Mouse (Mus musculus): Measurements from ENCODE around the gene Tas2r134.

Tas2r134 gene

DNA sequence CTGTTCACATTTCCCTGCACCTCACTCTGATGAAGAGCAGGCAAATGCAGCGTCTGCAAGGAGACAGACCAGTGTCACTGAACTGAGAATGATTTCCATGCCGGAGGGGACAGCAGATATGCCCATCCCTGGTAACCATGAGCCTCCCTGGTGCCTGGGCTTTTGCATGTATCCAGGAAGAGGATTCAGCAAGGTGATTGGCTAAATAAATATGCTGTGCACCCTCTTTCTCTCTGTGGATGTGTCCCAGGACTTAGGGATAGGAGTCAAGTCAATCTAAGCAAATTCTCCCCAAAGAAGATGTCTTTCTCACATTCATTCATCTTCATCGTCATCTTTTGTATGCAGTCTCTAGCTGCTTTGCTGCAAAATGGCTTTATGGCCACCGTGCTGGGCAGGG is at the start of gene Tas2r134:
Gene Tas2r134 (plus strand): TSS at position 301 of the 400 bp plus-strand sequence.
- no peak for DNase-seq (ENCODE audit: low spot score)

DNA sequence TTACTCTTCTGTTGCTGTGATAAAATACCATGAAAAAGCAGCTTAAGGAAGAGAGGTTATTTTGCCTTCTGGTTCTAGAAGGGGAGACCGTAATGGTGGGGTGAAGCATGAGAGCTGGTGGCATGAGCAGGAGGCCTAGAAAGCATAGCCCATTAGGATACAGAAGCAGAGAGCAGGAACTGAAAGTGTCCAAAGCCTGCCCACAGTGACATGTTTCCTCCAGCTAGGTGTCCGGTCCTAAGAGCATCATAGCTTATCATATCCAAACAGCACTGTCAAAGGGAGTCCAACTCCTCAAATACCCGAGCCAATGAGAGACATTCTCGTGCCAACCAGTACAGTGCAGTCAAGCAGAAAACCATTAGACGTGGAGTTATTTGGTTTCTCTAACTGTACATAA is 47.5 kb upstream of the Tas2r134 start:
- DNase-seq (ENCODE audit: low spot score): no peak

DNA sequence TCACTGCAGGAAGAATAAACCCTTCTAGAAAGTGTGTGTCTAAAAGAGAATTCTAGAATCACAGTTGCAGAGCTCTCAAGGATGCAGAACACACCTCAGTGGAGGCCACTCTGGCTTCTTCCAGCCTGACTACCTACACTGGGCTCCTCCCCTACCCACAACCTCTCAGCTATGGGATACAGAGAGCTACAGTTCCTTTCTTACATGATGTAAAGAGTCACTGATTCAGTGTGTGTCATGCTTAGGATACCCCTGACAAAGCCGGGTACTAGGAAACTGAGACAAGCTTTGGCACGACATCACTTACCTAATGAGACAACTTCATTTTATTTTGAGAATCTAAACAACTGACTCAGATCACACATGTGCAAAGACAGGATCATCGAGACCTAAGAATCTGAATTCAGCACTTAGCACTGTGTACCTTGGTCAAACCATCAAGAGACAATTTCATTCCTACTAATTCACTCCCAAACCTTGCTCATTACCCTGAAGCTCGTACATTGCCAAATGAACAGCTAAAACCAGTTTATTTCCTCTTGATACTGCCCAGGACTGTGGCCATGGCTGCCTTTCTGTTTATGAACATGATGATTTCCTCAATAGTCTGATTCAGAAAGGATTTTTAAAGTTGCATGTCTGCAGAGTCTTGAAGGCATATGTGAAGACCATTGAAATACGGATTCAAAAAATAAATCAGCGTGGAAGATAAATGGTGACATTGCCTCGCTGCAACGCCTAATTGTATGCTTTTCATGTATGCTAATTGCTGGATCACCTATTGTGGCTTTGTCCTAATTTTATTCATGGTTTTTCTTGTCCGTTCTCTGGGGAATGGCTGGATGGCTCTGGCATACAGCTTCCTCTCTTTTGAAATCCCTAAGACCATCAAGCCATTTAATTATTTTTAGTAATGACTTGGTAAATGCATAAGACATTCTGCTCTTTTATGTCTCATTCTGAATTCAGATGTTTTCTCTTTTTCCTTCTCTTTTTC is 43.0 kb upstream of the Tas2r134 start:
- no peak for DNase-seq (ENCODE audit: low spot score)

DNA sequence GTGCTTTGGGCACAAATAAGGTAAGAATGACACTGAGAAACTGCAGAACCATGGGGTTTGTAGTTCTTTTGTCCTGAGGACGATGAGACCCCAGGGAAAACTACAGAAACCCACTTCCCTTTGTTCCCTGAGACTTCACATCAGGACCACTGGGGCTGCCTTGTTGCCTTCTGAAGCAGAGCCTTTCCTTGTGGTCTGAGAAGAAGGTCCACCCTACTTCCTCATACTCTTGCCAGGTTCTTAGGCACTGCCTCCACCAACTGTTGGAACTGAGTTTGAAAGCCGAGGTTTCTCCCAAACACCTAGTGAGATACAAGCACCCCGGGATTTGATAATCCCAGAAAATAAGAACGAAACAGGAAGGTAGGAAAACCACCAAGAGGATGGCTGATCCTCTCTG is 39.0 kb upstream of the Tas2r134 start:
- no peak for DNase-seq (ENCODE audit: low spot score)

DNA sequence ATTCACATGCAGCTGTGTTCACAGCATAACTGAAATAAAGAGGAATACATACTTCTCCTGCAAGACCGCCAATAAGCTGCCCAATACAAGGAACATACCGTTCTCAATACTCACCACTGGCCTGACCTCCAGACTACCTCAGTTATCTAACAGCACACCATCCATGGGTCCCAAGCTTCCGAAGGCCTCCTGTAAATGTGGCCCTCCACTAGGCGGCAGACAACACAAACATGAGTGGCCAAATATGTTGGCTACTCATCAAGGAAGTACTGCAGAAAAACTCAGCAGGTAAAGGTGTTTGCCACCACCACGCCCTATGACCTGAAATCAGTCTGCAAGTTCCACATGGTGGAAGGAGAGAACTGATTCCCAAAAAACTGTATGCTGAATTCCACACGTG is 38.4 kb upstream of the Tas2r134 start:
- no peak for DNase-seq (ENCODE audit: low spot score)

DNA sequence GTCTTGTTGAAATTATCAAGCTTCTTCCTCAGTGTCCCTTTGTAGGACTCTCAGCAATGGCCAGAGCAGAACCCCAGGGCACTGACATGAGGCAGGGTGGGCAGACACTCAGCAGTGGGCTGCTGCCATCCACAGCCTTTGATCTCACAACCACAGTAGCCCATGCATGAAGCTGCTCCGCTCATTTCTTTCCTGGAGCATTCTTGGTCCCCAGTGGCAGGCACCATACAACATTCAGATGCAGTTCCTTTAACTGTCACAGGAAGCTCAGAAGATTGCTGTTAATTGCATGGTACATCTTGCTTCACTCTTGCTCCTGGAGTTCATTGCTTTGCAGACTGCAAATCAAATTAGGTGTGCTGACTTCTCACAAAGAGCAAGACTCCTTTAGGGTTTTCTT is 37.7 kb upstream of the Tas2r134 start:
- DNase-seq (ENCODE audit: low spot score): no peak

DNA sequence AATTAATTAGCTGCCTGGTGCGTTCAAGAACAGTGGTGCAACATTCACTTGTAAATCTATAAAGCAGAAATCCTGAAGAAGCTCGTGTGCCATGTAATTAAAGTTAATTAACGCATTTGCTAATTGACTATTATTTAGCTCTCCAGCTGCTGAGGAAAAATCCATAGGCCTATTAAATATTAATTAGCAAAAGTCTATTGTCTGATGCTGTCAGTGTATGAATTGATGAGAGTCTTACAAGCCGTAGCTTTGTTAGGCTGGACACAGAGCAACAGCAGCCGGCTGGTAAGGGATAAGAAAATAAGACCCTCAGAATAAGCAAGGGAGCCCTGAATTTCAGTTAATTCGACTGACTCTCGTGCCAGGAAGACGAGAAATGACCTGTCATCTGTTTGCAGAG is 37.0 kb upstream of the Tas2r134 start:
- no peak for DNase-seq (ENCODE audit: low spot score)

DNA sequence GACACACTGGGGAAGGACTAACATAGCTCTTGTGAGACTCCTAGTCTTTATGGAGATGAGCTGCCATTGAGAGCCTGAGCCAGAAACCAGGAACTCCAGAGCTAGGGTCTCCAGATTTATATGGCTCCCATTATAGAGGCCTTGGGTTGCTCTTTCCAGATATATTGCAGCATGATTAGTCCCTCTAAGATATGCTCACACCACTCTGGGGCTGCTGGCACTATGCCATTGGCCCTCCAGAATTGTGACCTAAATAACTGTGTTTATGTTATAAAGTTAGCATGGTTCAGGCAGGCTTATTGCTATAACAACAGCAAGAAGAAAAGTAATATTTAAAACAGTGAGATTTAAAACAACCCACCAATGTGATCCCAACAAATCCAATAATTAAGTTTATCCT is 35.2 kb upstream of the Tas2r134 start:
- no peak for DNase-seq (ENCODE audit: low spot score)

DNA sequence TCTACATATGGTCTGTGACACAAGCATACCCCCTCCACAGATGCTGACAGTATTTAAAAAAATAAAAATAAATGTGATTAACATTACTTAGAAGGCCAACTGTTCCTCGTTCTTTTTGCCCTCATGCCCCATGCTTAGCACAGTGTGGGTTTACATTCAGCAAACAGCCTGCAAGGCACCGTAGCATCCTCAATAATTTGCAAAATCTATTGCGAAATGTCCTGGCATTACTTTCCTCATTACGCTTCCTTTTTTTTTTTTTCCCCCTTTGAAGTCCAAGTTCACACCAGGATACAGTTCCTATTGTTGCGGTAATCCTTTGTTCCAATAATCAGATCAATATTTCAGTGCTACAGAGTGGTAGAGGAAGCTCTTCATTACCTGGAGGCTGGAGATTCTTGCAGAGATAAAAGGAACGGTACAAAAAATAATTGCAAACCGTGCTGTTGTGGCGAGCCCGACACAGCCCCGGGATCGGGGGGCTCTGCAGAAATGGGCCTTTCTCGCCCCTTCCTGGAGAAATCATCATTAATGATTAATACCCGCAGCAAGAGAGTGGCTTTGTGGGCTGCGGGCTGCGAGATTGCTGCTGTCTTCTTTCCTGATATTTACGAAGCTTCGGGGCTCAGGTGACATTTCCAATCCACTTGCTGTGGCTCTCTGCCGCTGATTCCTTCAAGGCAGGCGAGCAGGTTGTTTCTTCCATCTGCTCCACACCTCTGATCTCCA is 27.7 kb upstream of the Tas2r134 start:
- no peak for DNase-seq (ENCODE audit: low spot score)

DNA sequence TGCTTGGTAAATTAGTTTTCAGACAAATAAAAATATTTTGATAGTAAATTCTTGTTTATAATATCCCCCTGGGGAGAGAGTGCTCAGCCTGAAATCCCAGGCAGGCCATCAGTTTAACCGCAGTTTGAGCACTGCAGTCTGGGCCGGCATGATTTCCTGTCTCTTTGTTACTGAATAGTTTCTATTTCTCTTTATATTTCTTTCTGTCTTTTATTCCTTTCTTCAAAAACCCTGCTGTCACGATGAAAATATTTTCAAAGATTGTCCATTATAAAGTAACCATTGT is 27.2 kb upstream of the Tas2r134 start:
- DNase-seq (ENCODE audit: low spot score): no peak

DNA sequence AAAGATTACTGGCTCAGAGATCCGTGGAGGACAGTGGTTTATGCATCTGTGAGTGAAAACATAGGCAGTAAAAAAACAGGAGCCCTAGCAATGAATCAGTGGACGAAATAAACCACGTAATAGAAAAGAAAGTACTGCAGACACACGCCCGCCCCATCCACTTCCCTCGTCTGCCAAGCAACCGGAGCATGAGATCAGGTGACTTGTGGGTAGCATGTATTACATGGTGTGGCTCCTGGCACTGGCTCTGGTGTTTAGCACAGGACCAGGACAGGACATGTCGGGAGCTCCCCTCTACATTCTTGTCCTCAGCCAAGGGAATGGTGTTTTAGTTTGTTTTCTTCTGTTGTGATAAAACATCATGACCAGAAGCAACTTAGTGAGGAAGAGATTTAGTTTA is 26.4 kb upstream of the Tas2r134 start:
- DNase-seq (ENCODE audit: low spot score): no peak

DNA sequence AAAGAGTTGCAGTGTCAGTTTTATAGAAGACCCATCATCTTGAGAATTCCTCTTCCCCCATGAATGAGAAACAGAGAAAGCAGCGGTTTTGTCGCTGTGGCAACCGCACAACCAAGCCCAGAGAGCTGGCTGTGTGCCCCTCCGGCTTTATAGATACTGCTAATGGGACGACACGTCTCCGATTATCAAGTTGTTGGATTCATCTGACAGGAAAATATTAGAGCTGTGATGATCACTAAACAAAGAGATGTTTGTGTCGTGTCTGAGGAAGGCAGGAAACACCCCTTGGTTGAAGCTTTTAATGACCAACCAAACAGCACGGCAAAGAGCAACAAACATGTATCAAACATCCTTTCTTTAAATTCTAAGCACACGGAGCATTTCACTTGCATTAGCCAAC is 17.0 kb upstream of the Tas2r134 start:
- no peak for DNase-seq (ENCODE audit: low spot score)

DNA sequence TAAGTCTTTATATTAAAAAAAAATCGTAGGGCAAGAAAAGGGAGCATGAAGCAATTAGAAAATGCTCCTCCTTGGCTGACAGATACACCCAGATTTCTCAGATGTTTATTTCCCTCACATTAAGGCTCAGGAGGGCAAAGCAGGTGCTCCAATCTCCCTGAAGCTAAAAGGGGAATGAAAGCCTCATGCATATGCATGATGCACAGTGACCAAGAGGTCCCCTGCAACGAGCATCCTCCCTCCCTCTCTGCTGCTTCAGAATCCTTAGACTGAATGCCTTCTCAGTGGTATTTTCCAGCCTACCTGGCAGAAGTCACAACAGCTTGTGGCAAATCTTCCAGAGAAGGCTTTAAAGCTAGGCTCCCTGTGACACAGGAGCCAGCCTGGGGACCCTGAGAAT is 16.4 kb upstream of the Tas2r134 start:
- DNase-seq (ENCODE audit: low spot score): no peak

DNA sequence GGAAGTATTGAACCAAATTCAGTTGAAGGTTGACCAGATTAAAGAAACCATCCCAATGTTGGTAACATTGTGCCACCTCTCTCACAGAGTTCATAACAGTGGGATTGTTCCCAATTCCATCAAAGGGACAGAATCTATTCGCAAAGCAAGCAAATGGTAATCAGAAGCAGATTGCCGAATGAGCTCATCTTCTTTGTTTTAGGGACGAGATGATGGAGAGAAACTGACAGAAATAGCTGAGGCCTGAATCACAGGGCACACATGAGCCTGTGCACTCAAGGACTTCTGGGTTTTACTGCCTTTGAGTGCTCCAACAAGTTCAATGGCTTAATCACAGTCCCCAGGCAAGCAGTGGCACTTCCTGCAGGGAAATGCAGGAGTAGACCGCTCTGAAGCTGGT is 13.6 kb upstream of the Tas2r134 start:
- DNase-seq (ENCODE audit: low spot score): no peak

DNA sequence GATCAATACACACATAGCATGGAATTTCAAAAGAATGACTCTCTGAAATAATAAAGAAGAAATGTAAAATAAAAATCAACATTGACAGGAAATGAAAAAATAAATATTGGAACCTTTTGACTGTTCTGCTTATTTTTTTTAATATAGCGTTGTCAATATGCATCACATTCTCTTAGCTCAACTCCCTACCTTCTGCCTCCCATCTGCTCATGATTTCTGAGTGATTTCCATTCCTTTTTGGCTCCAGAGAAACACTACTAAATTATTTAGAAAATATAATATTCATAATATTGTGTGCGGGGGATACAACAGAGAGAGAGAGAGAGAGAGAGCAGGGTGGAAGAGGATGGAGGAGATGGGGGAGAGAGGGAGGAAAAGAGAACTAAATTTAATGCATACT is 5.4 kb upstream of the Tas2r134 start:
- DNase-seq (ENCODE audit: low spot score): no peak

DNA sequence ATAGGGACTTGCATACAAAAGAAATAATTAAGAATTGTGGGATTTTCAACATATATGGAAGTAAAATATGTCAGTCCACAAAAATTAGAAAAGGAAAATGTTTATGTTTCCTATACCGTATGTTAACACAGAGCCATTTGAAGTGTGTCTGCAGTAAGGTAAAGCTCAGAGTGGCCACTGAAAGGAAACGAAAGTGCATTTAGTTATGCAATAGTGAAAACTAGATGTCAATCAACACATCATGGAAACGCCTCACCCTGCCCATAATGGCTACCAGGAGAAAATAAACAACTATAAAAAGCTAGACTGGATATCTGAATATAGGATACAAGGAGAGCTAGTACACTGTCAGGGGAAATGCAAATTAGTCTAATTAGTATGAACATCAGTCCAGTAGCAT is 1.3 kb upstream of the Tas2r134 start:
- no peak for DNase-seq (ENCODE audit: low spot score)

DNA sequence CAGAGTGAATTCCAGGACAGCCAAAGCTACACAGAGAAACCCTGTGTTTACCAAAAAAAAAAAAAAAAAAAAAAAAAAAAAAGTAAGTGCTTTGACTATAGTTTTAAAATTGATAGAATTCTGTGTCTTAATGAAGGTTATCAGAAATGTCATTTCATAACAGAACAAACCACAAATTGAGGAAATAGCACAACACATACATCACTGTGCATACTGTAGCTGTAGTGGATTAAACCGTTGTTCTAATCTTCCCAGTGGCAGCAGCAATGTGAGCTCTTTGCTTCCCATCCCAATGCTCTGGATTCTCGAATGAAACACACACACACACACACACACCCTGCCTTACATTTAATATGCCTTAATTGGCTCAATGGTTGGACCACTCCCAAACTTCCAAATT is 4.1 kb downstream of the Tas2r134 start:
- no peak for DNase-seq (ENCODE audit: low spot score)

DNA sequence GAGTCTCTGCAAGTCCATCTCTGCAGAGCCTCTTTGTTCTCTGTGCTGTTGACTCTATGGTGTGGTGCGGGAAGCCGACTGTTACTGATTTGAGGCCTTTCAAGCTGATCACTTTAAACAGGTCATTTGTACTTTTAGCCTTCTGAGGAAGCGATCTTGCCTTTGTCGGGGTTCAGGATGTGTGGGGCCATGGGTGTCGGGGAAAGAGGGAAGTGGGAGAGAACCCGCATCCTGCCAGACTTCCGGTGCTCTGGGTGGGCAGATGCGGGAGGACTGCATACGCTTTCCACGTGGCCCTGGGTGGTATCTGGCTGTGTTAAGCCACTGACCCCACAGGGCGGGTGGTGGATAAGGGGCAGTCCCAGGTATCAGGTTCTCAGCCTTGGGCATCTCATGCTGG is 10.4 kb downstream of the Tas2r134 start:
- no peak for DNase-seq (ENCODE audit: low spot score)

DNA sequence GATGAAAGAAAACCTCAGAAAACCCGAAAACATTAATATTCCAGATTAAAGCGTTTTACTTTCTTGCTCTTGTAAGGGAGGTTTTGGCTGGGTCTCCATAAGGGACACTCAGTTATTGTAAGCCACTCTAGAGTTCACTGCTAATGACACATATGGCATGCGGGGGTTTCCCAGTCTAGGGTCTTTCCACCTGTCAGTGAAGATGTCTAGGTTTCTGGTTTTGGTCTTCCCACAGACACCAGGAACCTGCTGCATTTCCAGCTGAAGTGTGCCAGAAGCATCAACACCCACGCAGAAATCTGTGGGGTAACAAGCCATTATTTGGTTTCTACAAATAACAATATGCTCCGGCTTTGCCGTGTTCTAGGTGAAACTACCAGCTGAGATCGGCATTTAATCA is 14.3 kb downstream of the Tas2r134 start:
- no peak for DNase-seq (ENCODE audit: low spot score)

DNA sequence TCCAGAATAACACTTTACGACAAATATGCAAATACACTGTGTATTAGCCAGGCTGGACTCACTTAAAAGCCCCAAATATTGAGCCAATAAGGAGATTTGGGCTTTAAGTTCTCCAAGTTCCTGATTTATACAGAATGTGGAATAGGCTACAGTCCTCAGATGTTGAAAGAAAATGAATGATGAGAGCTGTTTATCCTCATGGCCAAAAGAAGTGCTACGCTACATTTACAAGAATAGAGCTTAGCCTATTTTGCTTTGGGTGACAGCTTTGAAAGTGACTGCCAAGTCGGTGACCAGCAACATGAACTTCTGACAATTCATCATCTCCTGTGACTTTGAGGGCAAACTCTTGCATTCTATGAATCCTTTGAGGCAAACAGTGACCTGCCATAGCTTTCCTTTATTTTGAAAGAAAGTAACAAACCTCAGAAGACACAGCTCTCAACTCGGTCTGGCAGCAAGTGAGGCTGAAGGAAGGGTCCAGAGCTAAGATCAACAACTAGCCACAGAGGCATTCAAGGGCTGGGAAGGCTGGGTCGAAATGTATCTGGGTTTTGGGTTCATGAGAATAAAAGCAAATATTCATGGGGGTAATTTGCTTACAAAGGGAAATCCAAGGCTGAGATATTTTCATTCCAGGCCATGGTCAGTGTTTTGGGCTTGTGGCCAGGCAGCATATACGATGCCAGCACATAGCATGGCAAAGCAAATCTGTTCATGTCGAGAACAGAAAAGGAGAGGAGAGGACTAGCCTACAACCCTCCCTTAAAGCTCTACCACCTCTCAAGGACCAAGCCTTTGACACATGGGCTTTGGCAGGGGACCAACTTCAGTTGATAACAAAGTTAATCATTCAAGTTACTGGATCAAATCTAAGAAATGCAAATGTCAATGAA is 16.2 kb downstream of the Tas2r134 start:
- DNase-seq (ENCODE audit: low spot score): peak; percentile 8

DNA sequence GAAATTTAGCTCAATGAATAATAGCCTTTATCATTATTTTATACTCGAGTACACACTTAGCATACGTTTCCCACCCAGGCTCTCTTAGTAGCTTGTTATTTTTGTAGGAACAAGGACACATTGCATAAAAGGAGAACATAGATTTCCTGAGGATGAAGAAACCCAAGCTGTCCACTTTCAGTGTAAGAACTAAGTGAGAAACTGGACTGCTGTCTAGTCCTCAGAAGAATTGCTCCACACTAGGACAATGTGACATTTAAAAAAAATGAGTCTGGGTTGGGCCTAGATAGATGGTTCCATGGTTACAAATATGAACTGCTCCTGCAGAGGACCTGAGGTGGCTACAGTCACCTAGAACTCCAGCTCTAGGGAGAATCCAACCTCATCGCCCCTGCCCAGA is 20.7 kb downstream of the Tas2r134 start:
- no peak for DNase-seq (ENCODE audit: low spot score)

DNA sequence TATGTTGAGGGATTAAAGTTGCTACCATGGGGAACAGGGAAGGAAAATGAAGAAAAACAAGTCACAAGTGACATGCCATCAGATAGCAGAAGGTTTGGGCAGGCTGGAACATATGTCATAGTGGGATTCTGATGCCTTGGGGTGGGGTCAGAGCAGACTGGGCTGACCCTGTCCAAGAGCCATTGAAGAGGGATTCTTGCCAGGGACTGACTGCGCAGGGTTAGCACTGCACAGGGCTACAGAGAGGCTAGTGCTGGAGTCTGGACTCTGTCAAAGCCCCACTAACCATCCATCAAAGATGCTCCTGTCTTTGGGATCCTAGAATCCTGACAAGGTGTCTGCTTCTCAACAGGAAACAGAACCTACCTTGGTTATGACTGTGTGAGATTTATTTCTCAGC is 22.6 kb downstream of the Tas2r134 start:
- no peak for DNase-seq (ENCODE audit: low spot score)

DNA sequence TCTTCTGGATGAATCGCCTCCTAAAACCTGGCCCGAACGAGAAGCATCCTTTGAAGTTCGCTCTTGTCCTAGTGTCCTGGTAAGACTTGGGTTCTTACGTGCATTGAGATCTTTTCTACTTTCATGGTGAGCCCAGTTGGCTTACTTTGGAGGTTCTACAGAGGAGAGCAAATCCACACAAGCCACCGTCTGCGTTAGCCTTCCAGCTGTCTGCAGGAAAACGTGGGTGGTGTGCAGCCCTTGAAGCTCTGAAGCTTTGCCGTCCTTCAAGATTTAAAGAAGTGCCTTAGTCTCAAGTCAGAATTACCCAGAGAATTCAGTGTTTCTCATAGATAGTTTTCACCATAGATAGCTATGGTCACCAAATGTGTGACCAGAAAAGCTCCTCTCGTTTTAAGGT is 24.8 kb downstream of the Tas2r134 start:
- DNase-seq (ENCODE audit: low spot score): no peak

All from ovary, postnatal 14 days (tissue).